Mouse (Mus musculus) liver, embryonic 11.5 days (tissue): ENCODE results near the gene Tollip. TPM values are rescaled to one million over a fixed set of nuclear protein-coding genes. Genes with fewer than 3 reads are reported as not detected.

Experiments used
- ATAC-seq: fragments of 200-750 bp; cut with Nextera tagmentation; replicated peaks from 2 replicates; pipeline ENCODE4 v1.8.0; 2017; ENCODE audit warnings: moderate number of reproducible peaks, mild to moderate bottlenecking, moderate TSS enrichment, moderate library complexity; ENCODE audit not compliant: low FRiP score
- DNase-seq: peaks from one replicate; pipeline ENCODE4 v3.0.0-alpha.2; 2017; ENCODE audit warnings: low spot score
- H3K27ac ChIP-seq: fragments of 300-500 bp; sonication (generic); 2 replicates; pipeline ENCODE4 v1.5.1; 2014; ENCODE audit warnings: mild to moderate bottlenecking, low read depth, low read length, control low read depth
- H3K27me3 ChIP-seq: fragments of 300-500 bp; sonication (generic); replicated peaks from 2 replicates; pipeline ENCODE4 v1.6.1; 2014; ENCODE audit warnings: low read length, mixed read lengths; ENCODE audit not compliant: control insufficient read depth, insufficient read depth
- H3K36me3 ChIP-seq: fragments of 300-500 bp; sonication (generic); 2 replicates; pipeline ENCODE4 v1.6.1; 2014; ENCODE audit warnings: mild to moderate bottlenecking, low read length, moderate library complexity, mixed read lengths; ENCODE audit not compliant: control insufficient read depth, insufficient read depth
- H3K4me1 ChIP-seq: fragments of 300-500 bp; sonication (generic); replicated peaks from 2 replicates; pipeline ENCODE4 v1.6.1; 2014; ENCODE audit warnings: low read length, mixed read lengths; ENCODE audit not compliant: control insufficient read depth, insufficient read depth
- H3K4me2 ChIP-seq: fragments of 300-500 bp; sonication (generic); 2 replicates; pipeline ENCODE4 v1.6.1; 2014; ENCODE audit warnings: mild to moderate bottlenecking, control low read depth, moderate library complexity
- H3K4me3 ChIP-seq: fragments of 300-500 bp; sonication (generic); 2 replicates; pipeline ENCODE4 v1.5.1; 2014; ENCODE audit warnings: low read depth, low read length, control low read depth
- H3K9ac ChIP-seq: fragments of 300-500 bp; sonication (generic); 2 replicates; pipeline ENCODE4 v1.6.1; 2014; ENCODE audit warnings: low read depth, low read length, control low read depth
- H3K9me3 ChIP-seq: fragments of 300-500 bp; sonication (generic); 2 replicates; pipeline ENCODE4 v1.6.1; 2016; ENCODE audit warnings: low read length, inconsistent platforms, mixed read lengths; ENCODE audit not compliant: control insufficient read depth
- WGBS: fragments of 180-500 bp; shearing (Covaris S2); extraction: QIAGEN DNeasy Blood & Tissue Kit; methylation state at CpG from one replicate; pipeline ENCODE4 v1.1.7; 2014; 5-methylcytosine and 5-hydroxymethylcytosine counted together
- polyA plus RNA-seq: library from polyadenylated mRNA; unstranded; fragments of >200 nt; fragmentation: Nextera tagmentation; extraction: Ambion mirVana; gene quantifications from 2 replicates; pipeline ENCODE4 v1.2.1, GENCODE M21; 2014

The Tollip gene
- polyA plus RNA-seq, 1 experiment from 2014 or later = 37.7 TPM

GRCm38 (mm10) chr7:141861046-141861445 lies 57.3 kb downstream of the Tollip start:
- H3K4me3 ChIP-seq = no peak overlapping the region
- DNase-seq (no peak), ATAC-seq (no peak)
- H3K27me3 ChIP-seq = no peaks in the 10 kb centered on the region
- no peaks in the 10 kb centered on the region for H3K9me3 ChIP-seq
- 54% methylated on average over 4 of the region's 4 CpGs for WGBS
- H3K36me3 ChIP-seq = no peaks in the 10 kb centered on the region
- no peak overlapping the region for H3K4me2 ChIP-seq
- no peaks in the 10 kb centered on the region for H3K4me1 ChIP-seq
- H3K27ac ChIP-seq = no peak overlapping the region
- no peak overlapping the region for H3K9ac ChIP-seq

DNA sequence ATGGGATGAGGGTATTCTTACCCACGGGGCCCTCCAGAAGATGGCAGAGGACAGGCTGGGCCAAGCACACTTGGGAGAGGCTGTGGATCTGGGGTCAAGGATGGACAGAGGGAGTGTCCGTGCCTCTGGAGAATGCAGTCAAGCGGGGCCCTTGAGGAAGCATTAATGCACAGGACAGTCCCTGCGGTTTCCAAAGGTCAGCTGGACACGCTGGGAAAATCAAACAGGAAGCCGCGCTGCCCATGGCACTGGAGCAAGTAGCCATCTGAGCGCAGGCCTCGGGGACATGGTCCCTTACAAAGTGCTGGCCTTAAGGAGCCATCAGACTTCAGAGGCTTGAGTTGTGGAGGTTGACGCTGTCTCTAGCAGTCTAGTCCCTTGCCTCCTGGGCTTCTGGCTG lies 78.0 kb downstream of the Tollip start:
- H3K4me1 ChIP-seq = no peaks in the 10 kb centered on the region
- DNase-seq = no peak
- H3K9me3 ChIP-seq = no peaks in the 10 kb centered on the region
- H3K9ac ChIP-seq = no peak overlapping the region
- no peak overlapping the region for H3K27ac ChIP-seq
- no peak overlapping the region for H3K4me3 ChIP-seq
- no peak for ATAC-seq
- whole genome bisulfite sequencing = 82% methylated on average over 10 of the region's 10 CpGs
- no peak overlapping the region for H3K4me2 ChIP-seq
- H3K27me3 ChIP-seq = 0 out of 2 replicates have a peak, but pooled peaks cover under 1% of the 10 kb centered on the region
- H3K36me3 ChIP-seq = no peaks in the 10 kb centered on the region

DNA sequence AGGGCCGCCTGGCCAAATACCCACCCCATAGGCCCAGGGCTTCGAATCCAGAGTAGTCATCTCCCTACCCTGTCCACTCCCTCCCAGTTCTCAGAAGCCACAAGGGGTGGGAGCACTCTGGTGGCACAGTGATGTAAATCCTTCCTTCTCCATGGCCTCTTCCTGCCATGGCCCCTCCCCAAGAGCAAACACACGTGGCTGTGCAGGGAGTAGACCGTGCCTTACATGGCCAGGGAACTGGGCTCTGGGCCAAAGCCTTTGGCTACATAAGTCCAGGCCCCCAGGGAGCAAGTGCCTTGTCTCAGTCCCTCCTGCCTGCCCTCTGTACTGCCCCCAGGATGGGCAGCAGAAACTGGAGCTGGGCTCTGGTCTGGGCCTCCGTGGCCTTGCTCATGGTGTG lies 79.5 kb downstream of the Tollip start, which contains the start of gene Muc5b:
Muc5b (plus strand) TSS at position 292 of the 400 bp plus-strand sequence.
- Histone ChIP-seq H3K27ac (no peak within 1 kb of the TSS), H3K9ac (no peak within 1 kb of the TSS), H3K27me3 (no peaks in the 10 kb centered on the region), H3K36me3 (no peaks in the 10 kb centered on the region), H3K4me3 (no peak within 1 kb of the TSS), H3K4me2 (no peak within 1 kb of the TSS), H3K4me1 (no peaks in the 10 kb centered on the region), H3K9me3 (no peaks in the 10 kb centered on the region)
- ATAC-seq = no peak
- 72% methylated on average over 5 of the region's 5 CpGs for WGBS
- no peak for DNase-seq

DNA sequence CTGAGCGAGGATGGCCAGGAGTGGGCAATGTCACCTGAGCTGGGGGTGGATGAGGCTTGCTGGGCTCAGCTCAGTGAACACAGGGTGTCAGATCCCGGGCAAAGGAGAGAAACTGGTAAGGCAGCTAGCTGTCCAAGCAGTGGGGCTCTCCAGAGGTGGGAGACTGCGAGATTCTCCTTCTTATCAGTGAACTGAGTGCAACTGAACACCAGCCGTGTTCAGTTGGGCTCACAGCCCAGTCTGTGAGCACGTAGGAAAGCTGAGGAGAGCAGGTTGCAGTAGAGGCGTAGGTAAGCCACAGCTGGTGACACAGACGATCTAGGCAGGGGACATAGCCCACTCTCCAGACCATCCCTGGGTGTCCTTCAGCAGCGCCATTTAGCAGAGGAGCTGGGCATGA lies 81.9 kb downstream of the Tollip start:
- ATAC-seq = no peak

DNA sequence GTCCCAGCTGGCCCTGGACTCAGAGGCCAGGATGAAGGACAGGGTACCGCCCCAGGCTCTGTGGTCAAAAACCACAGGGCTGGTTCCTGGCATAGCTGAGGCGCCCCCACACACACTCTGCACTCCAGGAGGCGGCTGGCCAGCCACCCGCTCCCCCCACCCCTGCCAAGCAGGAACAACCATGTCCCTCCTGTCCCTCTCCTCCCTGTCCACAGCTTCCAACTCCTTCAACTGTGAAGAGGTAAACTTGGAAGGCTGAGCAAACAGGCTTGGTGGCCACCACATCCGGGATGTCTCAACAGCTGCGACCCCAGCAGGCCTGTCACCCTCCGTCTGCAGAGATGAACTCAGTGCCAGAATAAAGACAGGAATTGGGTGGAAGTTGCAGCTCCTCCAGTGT lies 82.4 kb downstream of the Tollip start:
- Histone ChIP-seq H3K4me3 (no peak overlapping the region), H3K27me3 (no peaks in the 10 kb centered on the region), H3K4me2 (no peak overlapping the region), H3K9me3 (no peaks in the 10 kb centered on the region), H3K36me3 (no peaks in the 10 kb centered on the region), H3K9ac (no peak overlapping the region), H3K27ac (no peak overlapping the region), H3K4me1 (no peaks in the 10 kb centered on the region)
- DNase-seq = no peak
- no peak for ATAC-seq
- 49% methylated on average over 7 of the region's 7 CpGs for WGBS

More for the DNA sequence above, 81.9 kb downstream of the Tollip start:
- Histone ChIP-seq H3K4me2 (no peak overlapping the region), H3K9ac (no peak overlapping the region), H3K4me1 (no peaks in the 10 kb centered on the region), H3K27ac (no peak overlapping the region), H3K27me3 (no peaks in the 10 kb centered on the region), H3K36me3 (no peaks in the 10 kb centered on the region), H3K4me3 (no peak overlapping the region), H3K9me3 (no peaks in the 10 kb centered on the region)
- WGBS = 50% methylated on average over 8 of the region's 8 CpGs
- no peak for DNase-seq

Other genes with a start within 250 kb of the Tollip start
- gene Muc2, start 228.2 kb downstream of the Tollip start, polyA plus RNA-seq = 0.21 and 0.22 TPM in 2 replicates
- gene Muc5ac, start 129.5 kb downstream of the Tollip start, polyA plus RNA-seq = not detected in 2 replicates
- not detected in 2 replicates for gene Muc5b, start 79.4 kb downstream of the Tollip start, polyA plus RNA-seq
- gene Brsk2, start 31.2 kb upstream of the Tollip start, polyA plus RNA-seq = 0.34 and 0.61 TPM in 2 replicates
- 63.1 and 67.1 TPM in 2 replicates for gene Mob2, start 142.6 kb upstream of the Tollip start, polyA plus RNA-seq
- 2.5 and 2.6 TPM in 2 replicates for gene Dusp8, start 177.3 kb upstream of the Tollip start, polyA plus RNA-seq
- not detected in 2 replicates for gene Gm45618, start 202.2 kb upstream of the Tollip start, polyA plus RNA-seq
- not detected in 2 replicates for gene Gm39115, start 217.5 kb upstream of the Tollip start, polyA plus RNA-seq
- not detected in 2 replicates for gene Gm45337, start 226.1 kb upstream of the Tollip start, polyA plus RNA-seq
- not detected in 2 replicates for gene Gm29735, start 238.6 kb upstream of the Tollip start, polyA plus RNA-seq
- not detected in 2 replicates for gene Gm4553, start 247.2 kb upstream of the Tollip start, polyA plus RNA-seq